Mouse (Mus musculus): ENCODE results near the gene Fkrp. TPM values are rescaled to one million over a fixed set of nuclear protein-coding genes. Genes with fewer than 3 reads are reported as not detected.
A peak's percentile ranks its signal among the peaks of the same experiment; 100 is the strongest.

Gene Fkrp
- polyA plus RNA-seq, 1 experiment from 2014 or later: 8.7 TPM

DNA sequence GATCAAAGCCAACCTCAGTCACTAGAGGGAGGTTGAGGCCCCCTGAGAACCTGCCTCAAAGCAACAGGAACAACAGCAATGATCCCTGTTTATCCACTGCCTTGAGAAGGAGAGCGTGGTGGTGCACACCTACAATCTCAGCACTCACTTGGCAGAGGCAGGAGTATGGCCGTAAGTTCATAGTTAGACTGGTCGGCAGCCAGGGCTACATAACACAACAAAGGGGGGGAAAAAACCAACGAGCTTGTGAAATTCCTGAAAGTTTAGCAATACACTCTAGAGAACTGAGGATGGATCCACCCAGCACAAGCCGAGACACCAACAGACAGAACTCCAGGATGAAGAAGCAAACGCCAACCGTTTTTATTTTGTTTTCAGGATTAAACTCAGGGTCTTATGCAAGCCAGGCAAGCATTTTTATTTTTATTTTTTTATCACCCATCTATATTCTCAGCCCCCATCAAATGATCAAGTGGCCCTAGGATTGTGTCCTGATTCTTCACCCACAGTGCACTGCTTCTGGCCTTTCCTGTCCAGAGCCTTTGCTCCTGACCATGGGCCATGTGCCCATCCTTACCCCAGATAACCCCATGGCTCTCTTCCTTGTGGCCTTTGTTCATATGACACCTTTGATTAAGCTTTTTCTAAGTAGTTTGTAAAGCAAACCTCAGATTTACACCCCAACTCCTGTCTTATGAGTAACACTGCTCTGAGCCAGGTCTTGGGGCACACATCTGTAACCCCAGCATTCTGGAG is 52.9 kb downstream of the Fkrp start:
- no peak overlapping the region for H3K27ac ChIP-seq (ENCODE audit: low read depth)
- H3K9ac ChIP-seq (replicated peaks): no peak overlapping the region
- H3K4me1 ChIP-seq (ENCODE audit: insufficient read depth): 0 out of 2 replicates have a peak, but pooled peaks cover 4% of the 10 kb centered on the region
- ATAC-seq (no peak), DNase-seq (no peak)
- no peak overlapping the region for H3K4me3 ChIP-seq (ENCODE audit: low read depth, low read length)
- H3K36me3 ChIP-seq (replicated peaks; ENCODE audit: insufficient read depth, low read length): no peaks in the 10 kb centered on the region
- TF ChIP-seq EP300 (IDR thresholded peaks at IDR 0.05; ENCODE audit: low read depth): no peak
- TF ChIP-seq CTCF (IDR thresholded peaks at IDR 0.05; ENCODE audit: low read depth): no peak
- H3K27me3 ChIP-seq (ENCODE audit: insufficient read depth, low read length): no peaks in the 10 kb centered on the region
- no peak overlapping the region for H3K4me2 ChIP-seq (ENCODE audit: low read depth, low read length)
- 79% methylated on average over 7 of the region's 7 CpGs for WGBS (ENCODE audit: insufficient replicate concordance)
- H3K9me3 ChIP-seq (ENCODE audit: low read length): no peaks in the 10 kb centered on the region

GRCm38 (mm10) chr7:16761630-16762029 is 54.9 kb downstream of the Fkrp start:
- Histone ChIP-seq H3K9ac (replicated peaks) (no peak overlapping the region), H3K9me3 (ENCODE audit: low read length) (no peaks in the 10 kb centered on the region), H3K4me1 (ENCODE audit: insufficient read depth) (0 out of 2 replicates have a peak, but pooled peaks cover 4% of the 10 kb centered on the region), H3K4me2 (ENCODE audit: low read depth, low read length) (no peak overlapping the region), H3K27ac (ENCODE audit: low read depth) (no peak overlapping the region), H3K36me3 (replicated peaks; ENCODE audit: insufficient read depth, low read length) (no peaks in the 10 kb centered on the region), H3K27me3 (ENCODE audit: insufficient read depth, low read length) (no peaks in the 10 kb centered on the region), H3K4me3 (ENCODE audit: low read depth, low read length) (no peak overlapping the region)
- no peak for TF ChIP-seq EP300 (IDR thresholded peaks at IDR 0.05; ENCODE audit: low read depth)
- WGBS (ENCODE audit: insufficient replicate concordance): 58% methylated on average over 5 of the region's 5 CpGs
- ATAC-seq (no peak), DNase-seq (no peak)

GRCm38 (mm10) chr7:16761005-16761481 is 55.5 kb downstream of the Fkrp start:
- DNase-seq (no peak), ATAC-seq (no peak)
- no peaks in the 10 kb centered on the region for H3K9me3 ChIP-seq (ENCODE audit: low read length)
- no peaks in the 10 kb centered on the region for H3K36me3 ChIP-seq (replicated peaks; ENCODE audit: insufficient read depth, low read length)
- H3K27ac ChIP-seq (ENCODE audit: low read depth): peak overlapping the region; percentile 3; the same call in 1 of the 2 replicates
- TF ChIP-seq EP300 (IDR thresholded peaks at IDR 0.05; ENCODE audit: low read depth) (no peak), CTCF (IDR thresholded peaks at IDR 0.05; ENCODE audit: low read depth) (no peak)
- no peak overlapping the region for H3K4me3 ChIP-seq (ENCODE audit: low read depth, low read length)
- no peak overlapping the region for H3K4me2 ChIP-seq (ENCODE audit: low read depth, low read length)
- no peak overlapping the region for H3K9ac ChIP-seq (replicated peaks)
- no peaks in the 10 kb centered on the region for H3K27me3 ChIP-seq (ENCODE audit: insufficient read depth, low read length)
- H3K4me1 ChIP-seq (ENCODE audit: insufficient read depth): 0 out of 2 replicates have a peak, but pooled peaks cover 4% of the 10 kb centered on the region
- 56% methylated on average over 10 of the region's 10 CpGs for WGBS (ENCODE audit: insufficient replicate concordance)

- Histone ChIP-seq H3K27ac (ENCODE audit: low read depth) (no peak overlapping the region; the same call in 1 of the 2 replicates), H3K9me3 (ENCODE audit: low read length) (no peaks in the 10 kb centered on the region), H3K36me3 (replicated peaks; ENCODE audit: insufficient read depth, low read length) (no peaks in the 10 kb centered on the region), H3K4me1 (ENCODE audit: insufficient read depth) (0 out of 2 replicates have a peak, but pooled peaks cover 6% of the 10 kb centered on the region), H3K9ac (replicated peaks) (no peak overlapping the region; the same call in 1 of the 2 replicates), H3K4me3 (ENCODE audit: low read depth, low read length) (no peak overlapping the region), H3K27me3 (ENCODE audit: insufficient read depth, low read length) (no peaks in the 10 kb centered on the region), H3K4me2 (ENCODE audit: low read depth, low read length) (no peak overlapping the region)
- DNase-seq: peak; percentile 58
- no peak for ATAC-seq
- WGBS (ENCODE audit: insufficient replicate concordance): 25% methylated on average over 8 of the region's 8 CpGs
- TF ChIP-seq EP300 (IDR thresholded peaks at IDR 0.05; ENCODE audit: low read depth) (no peak), CTCF (IDR thresholded peaks at IDR 0.05; ENCODE audit: low read depth) (no peak)
Observed at GRCm38 (mm10) chr7:16760292-16760691, 56.2 kb downstream of the Fkrp start.

Other genes starting within 250 kb of the Fkrp start
- gene Arhgap35, start 201.7 kb downstream of the Fkrp start, polyA plus RNA-seq (2015; fragmentation: Nextera tagmentation; extraction: Ambion mirVana): 2.4 and 2.7 TPM in 2 replicates
- not detected in 2 replicates for gene Ceacam15, start 141.0 kb downstream of the Fkrp start, polyA plus RNA-seq (2015; fragmentation: Nextera tagmentation; extraction: Ambion mirVana)
- gene Ceacam9, start 94.8 kb downstream of the Fkrp start, polyA plus RNA-seq (2015; fragmentation: Nextera tagmentation; extraction: Ambion mirVana): not detected in 2 replicates
- gene Ap2s1, start 78.3 kb downstream of the Fkrp start, polyA plus RNA-seq (2015; fragmentation: Nextera tagmentation; extraction: Ambion mirVana): 151 and 153 TPM in 2 replicates
- gene Slc1a5, start 35.4 kb downstream of the Fkrp start, polyA plus RNA-seq (2015; fragmentation: Nextera tagmentation; extraction: Ambion mirVana): 43.9 and 44.8 TPM in 2 replicates
- gene Strn4, start 843 bp downstream of the Fkrp start, polyA plus RNA-seq (2015; fragmentation: Nextera tagmentation; extraction: Ambion mirVana): 15.9 and 18.4 TPM in 2 replicates
- 4.3 and 5.0 TPM in 2 replicates for gene Prkd2, start 26.2 kb upstream of the Fkrp start, polyA plus RNA-seq (2015; fragmentation: Nextera tagmentation; extraction: Ambion mirVana)
- gene Dact3, start 58.6 kb upstream of the Fkrp start, polyA plus RNA-seq (2015; fragmentation: Nextera tagmentation; extraction: Ambion mirVana): 0.09 TPM in 2 replicates
- gene Gng8, start 75.1 kb upstream of the Fkrp start, polyA plus RNA-seq (2015; fragmentation: Nextera tagmentation; extraction: Ambion mirVana): 0.15 and 0.20 TPM in 2 replicates
- 1.1 and 1.7 TPM in 2 replicates for gene Ptgir, start 89.8 kb upstream of the Fkrp start, polyA plus RNA-seq (2015; fragmentation: Nextera tagmentation; extraction: Ambion mirVana)
- gene Calm3, start 107.4 kb upstream of the Fkrp start, polyA plus RNA-seq (2015; fragmentation: Nextera tagmentation; extraction: Ambion mirVana): 58.8 and 60.3 TPM in 2 replicates
- 0.06 and 0.09 TPM in 2 replicates for gene Pnmal2, start 128.0 kb upstream of the Fkrp start, polyA plus RNA-seq (2015; fragmentation: Nextera tagmentation; extraction: Ambion mirVana)
- gene Pnmal1, start 142.9 kb upstream of the Fkrp start, polyA plus RNA-seq (2015; fragmentation: Nextera tagmentation; extraction: Ambion mirVana): 0.02 and 0.04 TPM in 2 replicates
- gene Gm42372, start 166.4 kb upstream of the Fkrp start, polyA plus RNA-seq (2015; fragmentation: Nextera tagmentation; extraction: Ambion mirVana): not detected in 2 replicates
- gene Ccdc8, start 176.0 kb upstream of the Fkrp start, polyA plus RNA-seq (2015; fragmentation: Nextera tagmentation; extraction: Ambion mirVana): 1.1 and 1.3 TPM in 2 replicates
- 26.9 and 32.1 TPM in 2 replicates for gene Ppp5c, start 211.2 kb upstream of the Fkrp start, polyA plus RNA-seq (2015; fragmentation: Nextera tagmentation; extraction: Ambion mirVana)
- 2.6 and 3.9 TPM in 2 replicates for gene Hif3a, start 245.7 kb upstream of the Fkrp start, polyA plus RNA-seq (2015; fragmentation: Nextera tagmentation; extraction: Ambion mirVana)

Measured in liver, postnatal 0 days (tissue).